Mouse (Mus musculus): ENCODE measurements around the gene Fkbp4.

GRCm38 (mm10) chr6:128408544-128409125 is 29.8 kb downstream of the Fkbp4 start:
- TF ChIP-seq CTCF (IDR thresholded peaks at IDR 0.05; ENCODE audit: low read depth): no peak
- TF ChIP-seq EP300 (IDR thresholded peaks at IDR 0.05; ENCODE audit: low read depth): no peak
